Mouse (Mus musculus) testis, adult 10 weeks (tissue): ENCODE results near the gene Atp5j. TPM values are rescaled to one million over a fixed set of nuclear protein-coding genes. Genes with fewer than 3 reads are reported as not detected.

ENCODE experiments used
- polyA plus RNA-seq: library from polyadenylated mRNA; stranded (reverse); fragments of 350-450 nt; fragmentation: Illumina TruSeq; extraction: RNeasy Lipid Tissue Mini Kit (QIAGEN cat#74804); gene quantifications from one replicate; pipeline ENCODE4 v1.2.3, GENCODE M21; 2014; ENCODE audit warnings: low read depth, low replicate concordance

Gene Atp5j
- polyA plus RNA-seq = 743 TPM

DNA sequence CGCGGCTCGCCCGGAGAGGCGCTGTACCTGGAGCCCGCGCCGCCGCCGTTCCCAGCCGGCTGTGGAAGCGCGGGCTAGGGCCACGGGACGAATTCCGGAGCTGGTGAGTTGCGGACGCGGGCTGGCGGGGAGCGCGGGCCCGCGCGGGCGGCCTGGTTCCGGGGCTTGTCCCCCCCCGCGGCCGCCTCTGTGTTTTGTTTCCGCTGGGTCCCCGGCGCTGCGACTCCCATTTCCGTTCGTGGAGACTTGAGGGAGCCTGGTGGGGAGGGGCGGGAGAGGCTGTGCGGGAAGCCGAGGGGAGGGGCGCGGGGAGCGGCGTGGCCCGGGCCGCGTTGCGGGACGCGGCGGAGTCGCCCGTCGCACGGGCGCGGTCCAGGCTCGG lies at the start of gene Atp5j:
Atp5j (minus strand) TSS at position 185 of the 382 bp plus-strand sequence.

DNA sequence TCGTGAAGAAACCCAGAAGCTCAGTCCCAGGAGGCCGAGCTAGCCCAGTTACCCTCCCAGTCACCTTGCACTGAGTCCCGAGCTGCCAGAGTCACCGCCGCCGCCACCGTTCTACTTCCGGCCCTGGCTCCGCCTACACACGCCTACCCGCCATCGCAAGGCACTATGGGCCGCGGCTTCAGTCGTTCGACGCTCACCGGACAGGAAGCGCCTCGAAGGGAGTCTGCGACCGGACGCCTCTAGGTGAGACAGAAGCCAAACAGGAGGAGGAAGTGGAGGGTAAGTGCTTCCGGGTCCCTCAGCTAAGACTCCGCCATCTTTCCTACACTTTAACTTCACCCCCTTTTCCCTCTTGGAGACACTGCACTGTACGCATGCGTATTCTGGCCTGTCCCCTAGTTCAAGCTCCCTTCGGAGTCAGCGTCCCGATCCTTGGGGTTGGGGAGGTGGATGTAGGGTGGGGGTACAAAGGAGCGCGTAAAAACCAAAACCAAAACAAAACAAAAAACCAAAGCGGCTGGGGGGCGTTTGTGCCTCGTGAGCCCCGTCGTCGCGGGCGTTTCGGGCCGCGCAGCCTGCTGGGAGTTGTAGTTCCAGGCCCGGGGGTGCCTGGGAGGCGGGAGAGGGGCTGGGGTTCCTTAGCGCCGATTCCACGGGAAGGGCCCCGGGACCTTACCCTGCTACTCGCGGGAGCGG lies 532 bp downstream of the Atp5j start, which contains the start of gene Gabpa:
Gabpa (plus strand) TSS at position 181 of the 696 bp plus-strand sequence.

Other genes with a start within 250 kb of the Atp5j start
- gene Mrpl39, start 99.9 kb downstream of the Atp5j start, polyA plus RNA-seq = 139 TPM
- gene Jam2, start 61.5 kb downstream of the Atp5j start, polyA plus RNA-seq = 32.5 TPM
- 40.6 TPM for gene Gabpa, start 700 bp downstream of the Atp5j start, polyA plus RNA-seq